Mouse (Mus musculus) thymus, postnatal 25 days (tissue): ENCODE measurements around the gene Pdlim3.
A peak's percentile ranks its signal among the peaks of the same experiment; 100 is the strongest.
"Not testable (repeated sequence)": the region's sequence is repeated elsewhere in the genome, so short reads cannot be mapped to it uniquely, and the experiment has no call there.

Experiments used
- DNase-seq: peaks from one replicate; pipeline ENCODE4 v3.0.0; 2022

Pdlim3 gene

DNA sequence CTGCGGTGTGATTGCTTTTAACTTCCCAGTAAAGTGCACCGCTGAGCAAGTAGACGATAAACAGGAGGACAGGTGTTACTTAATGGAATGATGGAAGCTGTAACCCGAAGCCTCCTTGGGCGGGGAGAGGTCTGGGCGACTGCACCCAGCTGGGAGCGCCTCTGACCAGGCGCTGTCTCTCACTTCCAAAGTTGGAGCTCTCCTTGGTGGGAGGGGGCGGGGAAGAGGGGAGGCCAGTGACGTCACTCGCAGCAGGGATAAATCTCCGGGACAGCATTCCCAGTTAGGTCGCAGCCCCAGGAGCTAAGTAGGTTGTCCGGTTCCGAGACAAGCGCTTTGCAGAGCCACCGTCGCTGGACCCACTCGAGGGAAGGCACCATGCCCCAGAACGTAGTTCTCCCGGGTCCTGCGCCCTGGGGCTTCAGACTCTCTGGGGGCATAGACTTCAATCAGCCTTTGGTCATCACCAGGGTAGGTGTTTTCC, at the start of gene Pdlim3:
Pdlim3 (plus strand) TSS at position 260 of the 484 bp plus-strand sequence.
- DNase-seq = no peak

DNA sequence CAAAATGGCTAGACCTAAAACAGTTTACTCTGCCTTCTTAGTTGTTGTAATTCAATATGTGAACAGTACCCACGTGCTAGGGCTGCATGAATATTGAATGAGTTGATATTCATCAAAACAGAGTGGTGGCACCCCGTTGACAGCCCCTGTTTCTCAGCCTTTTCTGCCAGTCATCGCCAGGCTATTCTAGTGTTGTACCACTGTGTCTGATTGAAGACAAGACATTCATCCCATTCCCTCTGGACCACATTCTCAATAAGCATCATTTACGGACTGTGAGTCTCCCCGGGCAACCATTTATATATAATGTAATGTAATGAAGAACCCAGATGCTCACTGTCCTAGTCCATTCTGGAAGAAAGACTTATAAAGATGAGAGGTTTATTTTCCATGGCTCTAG, 42.0 kb upstream of the Pdlim3 start:
- DNase-seq = no peak

DNA sequence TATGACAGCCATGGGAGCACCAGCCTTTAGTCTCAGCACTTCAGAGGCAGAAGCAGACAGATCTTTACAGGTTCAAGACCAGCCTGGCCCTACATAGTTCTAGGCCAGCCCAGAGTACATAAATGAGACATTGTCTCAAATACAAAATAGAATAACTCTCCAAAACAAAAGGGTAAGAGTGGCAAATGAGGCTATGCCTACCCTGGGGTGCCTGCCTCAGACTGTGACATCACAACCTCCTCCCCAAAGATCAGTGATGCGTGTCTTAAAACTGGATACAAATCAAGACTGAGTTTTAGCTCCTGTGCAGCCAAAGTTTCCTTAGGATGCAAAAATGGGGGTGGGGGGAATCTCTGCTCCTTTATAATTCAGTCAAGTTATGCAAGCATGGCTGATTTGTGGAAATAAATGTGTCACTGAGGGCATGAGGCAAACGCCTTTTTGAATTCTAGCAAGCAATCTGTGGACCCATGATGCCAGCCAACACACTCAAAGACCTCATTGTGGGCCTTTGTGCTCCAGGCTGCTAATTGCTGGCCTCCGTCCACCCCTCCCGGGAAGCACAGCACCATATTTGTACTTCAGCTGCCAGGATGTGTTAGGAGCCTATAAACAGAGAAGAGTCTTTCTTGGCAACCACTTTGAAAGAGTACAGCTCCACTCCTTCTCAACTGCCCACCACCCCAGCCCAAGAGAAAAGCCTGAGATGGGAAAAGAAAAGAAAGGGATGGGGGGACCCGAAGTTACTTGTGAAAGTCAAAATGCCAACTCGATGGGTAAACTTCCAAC, 41.0 kb upstream of the Pdlim3 start:
- no peak for DNase-seq

DNA sequence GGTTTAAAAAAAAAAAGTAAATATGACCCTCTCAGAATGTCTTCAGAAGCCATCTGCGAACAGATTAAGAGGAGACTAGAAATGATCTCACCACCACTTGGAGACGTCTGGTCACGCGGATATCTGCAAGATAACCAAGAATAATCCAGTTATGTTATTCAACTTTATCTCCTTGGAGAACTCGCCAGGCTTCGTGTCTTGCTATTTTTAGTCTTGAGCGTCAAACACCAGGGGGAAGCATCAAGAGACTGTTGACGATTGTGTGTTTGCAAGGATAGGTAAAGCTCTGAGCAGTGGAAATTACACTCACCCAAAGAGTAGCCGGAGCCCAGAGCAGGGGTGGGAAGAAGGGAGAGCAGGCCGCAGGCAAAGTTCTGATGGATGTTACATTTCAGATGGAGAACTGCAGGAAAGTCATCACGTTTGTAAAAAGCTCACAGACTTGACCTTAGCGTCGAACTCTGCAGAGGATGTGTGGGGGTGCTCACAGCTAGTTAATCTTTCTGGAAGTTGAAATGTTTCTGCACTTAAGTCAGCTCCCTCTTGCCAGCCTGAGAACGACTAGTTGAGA, 40.3 kb upstream of the Pdlim3 start:
- DNase-seq = no peak

- DNase-seq = no peak
These were observed 39.4 kb upstream of the Pdlim3 start for GRCm38 (mm10) chr8:45845906-45846305.

DNA sequence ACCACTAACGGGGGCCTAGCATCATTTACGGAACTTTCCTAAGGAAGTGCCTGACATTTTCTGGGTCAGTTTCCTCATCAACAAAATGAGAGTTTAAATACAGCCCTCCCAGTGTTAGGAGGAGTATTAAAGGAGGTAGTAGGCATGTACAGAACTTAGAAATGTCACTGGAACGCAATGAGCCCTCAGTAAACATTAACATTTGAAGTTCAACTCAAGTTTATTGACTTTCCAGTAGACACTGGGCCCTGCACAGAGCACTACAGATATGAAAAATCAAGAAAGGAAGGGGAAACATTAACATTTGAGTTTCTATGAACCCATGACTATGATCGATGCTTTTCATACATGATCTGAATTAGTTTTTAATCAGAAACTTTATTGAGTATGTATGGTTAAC, 30.1 kb upstream of the Pdlim3 start:
- DNase-seq = no peak

DNA sequence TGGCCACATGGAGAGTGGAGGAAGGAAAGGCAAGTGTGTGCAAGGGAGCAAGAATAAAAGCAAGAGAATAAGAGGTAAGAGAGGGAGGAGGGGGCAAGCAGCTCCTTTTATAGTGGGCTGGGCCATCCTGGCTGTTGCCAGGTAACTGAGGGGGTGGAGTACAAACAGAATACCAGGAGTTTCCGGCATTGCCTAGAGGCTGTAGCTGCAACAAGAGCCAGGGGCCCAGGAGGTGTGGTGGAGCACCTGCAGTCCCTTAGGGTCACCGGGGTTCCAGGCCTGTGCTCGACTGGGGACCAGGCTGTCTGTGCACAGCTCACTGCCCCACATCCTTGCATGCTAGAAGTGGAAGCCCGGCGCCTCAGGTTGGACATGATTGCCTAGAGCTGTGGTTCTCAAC, 27.5 kb upstream of the Pdlim3 start:
- DNase-seq = no peak

DNA sequence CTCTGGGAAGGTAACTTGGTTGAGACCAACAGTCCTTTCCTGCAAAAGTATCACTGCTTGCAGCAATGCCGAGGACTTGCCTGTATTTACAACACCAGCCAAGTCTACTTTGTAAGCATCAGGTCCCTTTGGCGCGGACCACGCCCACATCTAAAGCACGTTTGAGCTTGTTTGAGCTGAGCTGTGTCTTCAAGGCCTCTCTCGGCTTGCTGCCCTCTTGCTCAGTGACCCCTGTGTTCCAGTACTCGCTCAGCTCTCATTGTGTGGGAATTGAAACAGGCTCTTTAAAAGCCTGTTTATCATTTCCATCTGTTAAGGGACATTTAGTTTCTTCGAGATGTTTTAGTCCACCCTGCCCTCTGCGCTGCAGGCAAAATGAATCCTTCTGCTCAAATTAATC, 26.9 kb upstream of the Pdlim3 start:
- DNase-seq = no peak

GRCm38 (mm10) chr8:45871587-45871986, 13.7 kb upstream of the Pdlim3 start:
- not testable (repeated sequence) for DNase-seq

DNA sequence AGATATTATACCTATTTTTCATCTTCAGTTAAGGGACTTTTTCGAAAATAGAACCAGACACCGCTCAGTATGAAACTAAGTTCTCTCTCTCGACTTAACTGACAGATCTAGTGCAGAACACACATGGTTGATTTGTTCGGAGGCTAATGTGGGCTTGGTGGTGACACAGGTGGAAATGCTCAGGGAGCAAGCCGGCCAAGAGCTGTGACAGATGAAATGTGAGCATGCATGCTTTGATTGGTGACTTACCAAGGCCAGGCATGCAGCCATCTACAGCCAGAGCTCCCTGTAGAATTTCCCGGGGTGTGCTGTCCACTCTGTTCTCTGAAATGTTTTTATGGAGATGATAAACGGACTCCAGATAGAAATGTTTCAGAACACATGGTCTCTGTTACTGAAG, 13.2 kb upstream of the Pdlim3 start:
- no peak for DNase-seq

- no peak for DNase-seq
These were observed 10.2 kb upstream of the Pdlim3 start for GRCm38 (mm10) chr8:45874945-45875626.

- DNase-seq = no peak
These were observed 8.9 kb upstream of the Pdlim3 start for GRCm38 (mm10) chr8:45876397-45876796.

DNA sequence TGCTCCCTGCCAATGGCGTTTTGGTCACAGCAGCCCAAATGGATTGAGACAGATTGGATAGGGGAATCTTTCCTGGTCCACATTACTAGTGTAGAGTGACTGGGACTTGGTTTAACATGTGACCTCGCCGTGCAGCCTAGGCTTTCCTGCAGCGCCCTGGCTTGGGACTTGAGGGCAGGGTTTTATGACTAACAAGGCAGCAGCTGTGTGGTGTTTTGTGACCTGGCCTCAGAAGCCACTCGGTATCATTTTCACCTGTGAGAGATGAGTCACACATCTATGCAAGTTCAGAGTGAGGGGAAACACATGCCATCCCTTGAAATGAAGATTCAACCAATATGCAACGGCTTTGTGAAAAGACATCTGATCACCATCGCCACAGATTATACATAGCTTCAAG, 7.6 kb upstream of the Pdlim3 start:
- DNase-seq = no peak

GRCm38 (mm10) chr8:45880457-45880856, 4.8 kb upstream of the Pdlim3 start:
- DNase-seq = no peak

- no peak for DNase-seq
These were observed 3.5 kb upstream of the Pdlim3 start for GRCm38 (mm10) chr8:45881726-45882125.

DNA sequence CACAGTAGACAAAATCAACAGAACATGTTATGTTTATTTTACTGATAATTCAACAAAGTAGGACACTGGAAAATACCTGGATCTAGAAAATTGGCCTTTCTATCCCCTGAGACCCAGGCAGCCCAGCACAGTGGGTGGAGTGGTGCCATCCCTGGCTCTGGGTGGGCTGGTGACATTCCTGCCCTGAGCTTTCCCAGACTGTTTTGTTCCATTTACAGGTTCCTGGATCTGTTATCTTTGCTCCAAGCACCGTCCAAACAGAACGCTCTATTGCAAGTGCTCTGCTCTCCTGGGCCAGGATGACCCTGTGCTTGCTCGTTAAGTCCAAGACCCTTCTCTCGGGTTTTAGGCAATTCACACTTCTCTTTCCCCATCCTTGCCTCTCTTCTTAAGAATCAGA, 1.5 kb upstream of the Pdlim3 start:
- DNase-seq = no peak

DNA sequence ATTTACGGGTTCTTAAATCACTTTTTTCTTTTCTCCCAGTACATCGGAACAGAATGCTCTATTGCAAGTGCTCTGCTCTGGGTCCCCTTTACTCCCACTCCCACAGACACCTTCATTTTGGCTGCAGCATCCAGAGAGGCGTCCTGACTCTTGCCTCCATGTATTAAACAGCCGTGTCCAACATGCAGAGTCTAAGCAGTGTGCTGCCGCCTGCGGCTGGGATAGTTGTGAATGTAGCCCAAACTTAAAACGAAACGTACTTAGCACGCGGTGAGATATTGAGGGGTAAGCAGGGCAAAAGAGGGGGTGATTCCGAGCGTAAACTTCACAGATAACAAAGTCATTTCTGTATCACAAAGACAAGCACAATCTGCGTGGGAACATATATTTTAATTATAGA, 709 bp upstream of the Pdlim3 start:
- DNase-seq = no peak

GRCm38 (mm10) chr8:45885775-45886174, 514 bp downstream of the Pdlim3 start:
- no peak for DNase-seq

DNA sequence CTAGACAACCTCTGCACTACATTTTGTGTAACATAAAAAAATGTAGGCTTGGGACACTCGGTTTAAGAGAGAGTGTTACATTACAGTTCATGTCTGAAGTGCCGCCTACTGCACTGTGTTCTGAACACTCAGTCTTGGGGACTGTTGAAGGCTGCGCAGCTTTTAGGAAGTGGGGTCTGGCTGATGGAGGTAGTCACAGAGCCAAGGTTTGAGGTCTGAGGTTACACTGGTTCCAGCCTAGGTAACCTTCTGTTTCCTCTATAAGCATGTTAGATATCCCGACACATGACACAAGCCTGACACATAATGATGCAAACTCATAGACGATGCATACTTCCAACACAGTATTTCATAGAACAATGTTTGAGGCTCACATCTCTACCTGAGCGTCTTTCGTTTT, 4.5 kb downstream of the Pdlim3 start:
- no peak for DNase-seq

DNA sequence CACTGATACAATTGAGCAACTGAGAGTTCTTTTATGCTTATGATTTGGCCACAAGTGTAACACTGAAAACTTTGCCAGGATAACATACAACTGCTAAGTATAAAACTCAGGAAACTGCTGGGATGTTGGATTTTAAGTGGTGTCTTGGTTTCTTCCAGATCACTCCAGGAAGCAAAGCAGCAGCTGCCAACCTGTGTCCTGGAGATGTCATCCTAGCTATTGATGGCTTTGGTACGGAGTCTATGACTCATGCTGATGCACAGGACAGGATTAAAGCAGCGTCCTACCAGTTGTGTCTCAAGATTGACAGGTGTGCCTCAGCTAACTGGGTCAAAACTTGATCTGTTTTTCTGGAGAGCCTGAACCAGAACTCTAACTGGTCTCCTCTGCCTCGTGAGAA, 11.3 kb downstream of the Pdlim3 start:
- DNase-seq = no peak

DNA sequence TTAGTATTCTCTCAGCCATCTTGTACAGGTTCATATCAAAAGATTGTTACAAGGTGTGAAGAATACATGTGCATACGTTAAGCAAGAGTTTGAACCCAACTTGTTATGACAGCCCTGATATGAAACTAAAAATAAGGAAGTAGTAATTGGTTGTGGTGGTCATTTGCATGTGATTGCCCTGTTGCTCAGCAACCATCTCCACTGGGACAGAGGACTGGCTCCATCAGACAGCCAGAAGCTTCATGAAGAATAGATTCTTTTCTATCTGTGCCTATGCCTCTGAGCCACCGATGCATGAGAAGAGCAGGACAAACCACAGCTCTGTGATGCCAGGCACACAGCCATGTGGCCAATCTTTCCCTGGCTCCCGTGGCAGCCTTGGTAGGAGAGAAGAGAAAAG, 14.5 kb downstream of the Pdlim3 start:
- peak; percentile 10 for DNase-seq

GRCm38 (mm10) chr8:45901626-45902025, 16.4 kb downstream of the Pdlim3 start:
- no peak for DNase-seq

- DNase-seq = no peak
These were observed 18.4 kb downstream of the Pdlim3 start for GRCm38 (mm10) chr8:45903659-45904058.

GRCm38 (mm10) chr8:45905591-45906250, 20.5 kb downstream of the Pdlim3 start:
- DNase-seq = no peak
